Mouse (Mus musculus) MEL-GATA-1-ER (cell line): ENCODE measurements around the gene Dph7.
"Not testable (repeated sequence)": the region's sequence is repeated elsewhere in the genome, so short reads cannot be mapped to it uniquely, and the experiment has no call there.

ENCODE experiments used
- DNase-seq: peaks from one replicate; pipeline ENCODE4 v3.0.0-alpha.2; 2012; ENCODE audit warnings: low read depth; ENCODE audit errors: extremely low read depth

Gene Dph7

DNA sequence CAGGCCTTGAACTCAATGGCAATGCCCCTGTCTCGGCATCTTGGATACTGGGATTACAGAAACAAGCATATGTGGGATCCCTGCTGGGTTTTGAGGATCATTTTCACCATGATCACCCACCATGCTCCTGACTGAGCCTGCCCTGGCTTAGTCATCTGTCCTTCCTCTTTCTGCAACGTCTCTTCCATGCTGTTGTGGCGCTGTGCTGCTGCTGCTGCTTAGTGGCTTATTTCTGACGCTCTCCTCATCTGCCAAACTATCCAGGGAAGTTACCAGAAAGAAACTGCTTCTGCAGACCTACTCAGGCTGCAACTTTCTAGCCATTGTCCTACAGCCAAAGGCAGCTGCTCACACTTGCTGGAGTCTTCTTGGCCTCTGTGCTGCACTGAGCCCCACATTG, 8.2 kb downstream of the Dph7 start:
- peak; percentile 54 for DNase-seq

GRCm38 (mm10) chr2:24974452-24974851, 12.3 kb downstream of the Dph7 start:
- DNase-seq, result not testable (repeated sequence)

GRCm38 (mm10) chr2:24974906-24975703, 12.9 kb downstream of the Dph7 start, which contains the start of gene Mrpl41:
Mrpl41 (minus strand) TSS chr2:24975098.
- DNase-seq, result peak; percentile 89

GRCm38 (mm10) chr2:24975704-24976297, 13.6 kb downstream of the Dph7 start, which contains the start of gene Pnpla7:
Pnpla7 (plus strand) TSS chr2:24976033.
- DNase-seq, result peak; percentile 83

GRCm38 (mm10) chr2:24976960-24977359, 14.8 kb downstream of the Dph7 start:
- no peak for DNase-seq

DNA sequence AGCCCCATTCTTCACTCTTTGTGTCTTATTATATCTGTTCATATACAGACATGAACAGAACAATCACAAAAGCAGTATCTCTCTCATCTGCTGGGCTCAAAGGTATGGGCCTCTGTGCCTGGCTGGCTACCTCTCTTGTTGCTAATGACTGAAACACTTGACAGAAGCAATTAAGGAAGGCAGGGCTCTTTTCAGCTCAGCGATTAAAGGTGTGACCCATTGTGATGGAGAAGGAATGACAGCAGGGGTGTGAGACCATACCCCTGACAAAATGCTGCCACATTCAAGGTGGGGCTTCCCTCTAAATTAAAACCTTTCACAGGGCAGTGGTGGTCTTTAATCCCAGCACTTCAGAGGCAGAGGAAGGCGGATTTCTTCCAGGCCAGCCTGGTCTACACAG, 25.6 kb downstream of the Dph7 start:
- DNase-seq, result no peak

- DNase-seq, result no peak
Measured at GRCm38 (mm10) chr2:24995332-24995731, 33.1 kb downstream of the Dph7 start.

DNA sequence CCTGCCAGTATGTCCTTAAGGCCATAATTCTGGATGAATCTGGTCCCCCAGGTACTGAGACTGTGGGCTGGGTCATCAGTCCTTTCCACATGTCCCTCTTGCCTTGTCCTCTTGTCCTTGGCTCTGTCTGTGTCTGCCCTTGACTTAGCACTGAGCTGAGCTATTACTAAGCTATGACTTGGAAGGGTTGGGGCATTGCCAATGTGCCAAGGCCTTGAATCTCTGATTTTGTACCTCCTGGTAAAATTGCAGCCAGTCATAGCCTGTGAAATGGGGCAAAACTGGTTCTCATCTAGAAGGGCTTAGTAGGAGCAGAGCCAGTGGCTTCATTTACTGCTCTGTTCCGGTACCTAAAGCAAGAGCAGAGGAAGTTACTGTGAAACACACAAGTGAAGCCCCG, 34.3 kb downstream of the Dph7 start:
- no peak for DNase-seq

DNA sequence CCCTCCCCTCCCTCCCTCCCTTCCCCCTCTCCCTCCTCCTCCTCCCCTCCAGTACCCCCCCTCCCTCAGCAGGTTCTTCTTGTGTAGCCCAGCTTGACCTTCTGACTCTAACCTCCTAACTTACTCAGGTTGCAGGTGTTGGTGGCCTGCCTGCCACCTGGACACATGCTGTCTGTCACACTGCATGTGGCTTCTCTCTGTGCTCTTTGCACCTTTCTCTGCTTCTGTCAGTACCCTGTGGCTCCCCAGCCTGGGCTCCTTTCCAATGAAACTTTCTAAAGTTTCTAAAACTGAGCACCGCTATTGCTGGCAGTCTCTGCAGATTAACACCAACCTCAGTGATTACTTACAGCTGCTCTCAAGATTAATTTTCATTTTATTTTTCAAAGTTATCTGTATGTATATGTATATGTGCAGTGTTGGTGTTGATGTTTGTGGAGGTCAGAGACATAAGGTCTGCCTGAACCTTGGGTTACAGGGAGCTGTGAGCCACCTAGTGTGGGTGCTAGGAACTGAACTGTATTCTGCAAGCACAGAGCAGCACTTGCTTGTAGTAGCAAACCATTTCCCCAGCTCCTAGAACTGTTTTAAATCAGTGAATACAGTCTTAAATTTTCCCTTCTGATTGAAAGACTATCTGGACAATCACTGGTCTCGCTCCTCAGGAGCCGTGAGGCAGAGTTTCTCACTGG, 38.5 kb downstream of the Dph7 start:
- DNase-seq, result no peak

- no peak for DNase-seq
Measured at GRCm38 (mm10) chr2:25003946-25004786, 42.0 kb downstream of the Dph7 start.

DNA sequence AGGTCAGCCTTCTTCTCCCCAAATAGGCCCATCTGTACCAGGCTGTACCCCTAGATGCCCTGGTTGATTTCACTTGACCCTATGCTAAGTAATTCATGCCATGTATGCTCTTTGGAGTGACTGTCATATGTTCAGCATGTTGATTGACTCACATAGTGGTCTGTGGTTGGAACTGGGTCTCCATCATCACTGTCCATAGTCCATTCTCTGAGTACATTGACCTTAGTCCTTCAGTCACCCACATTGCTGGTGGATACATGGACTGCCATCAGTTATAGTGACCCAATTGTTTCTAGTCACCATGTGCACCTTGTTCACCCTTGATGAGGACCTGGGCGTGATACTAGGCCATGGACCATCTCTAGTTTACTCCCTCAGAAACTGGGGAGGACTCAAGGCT, 44.6 kb downstream of the Dph7 start:
- DNase-seq, result no peak

DNA sequence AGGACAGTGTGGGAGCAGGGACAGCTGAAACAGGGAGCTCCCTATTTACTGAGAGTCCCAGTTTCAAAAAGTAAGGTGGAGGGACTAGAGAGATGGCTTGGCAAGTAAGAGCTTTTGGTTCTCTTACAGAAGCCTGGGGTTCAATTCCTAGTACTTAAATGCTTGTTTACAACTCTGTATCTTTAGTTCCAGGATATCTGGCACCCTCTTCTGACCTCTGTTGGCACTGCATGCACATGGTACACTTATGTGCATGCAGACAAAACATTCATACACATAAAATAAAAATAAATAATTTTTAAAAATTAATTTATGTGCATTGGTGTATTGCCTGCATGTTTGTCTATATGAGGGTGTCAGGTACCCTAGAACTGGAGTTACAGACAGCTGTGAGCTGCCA, 46.0 kb downstream of the Dph7 start:
- DNase-seq, result peak; percentile 13
